Mouse (Mus musculus) neural tube, embryonic 15.5 days (tissue): ENCODE results near the gene Crtc1. TPM values are rescaled to one million over a fixed set of nuclear protein-coding genes. Genes with fewer than 3 reads are reported as not detected.

Experiments used
- ATAC-seq: fragments of 200-750 bp; cut with Nextera tagmentation; 2 replicates; pipeline ENCODE4 v1.8.0; 2017; ENCODE audit warnings: mild to moderate bottlenecking, moderate TSS enrichment, moderate library complexity; ENCODE audit not compliant: low FRiP score
- H3K27ac ChIP-seq: fragments of 300-500 bp; sonication (generic); replicated peaks from 2 replicates; pipeline ENCODE4 v1.5.1; 2015; ENCODE audit warnings: mild to moderate bottlenecking, inconsistent platforms
- H3K27me3 ChIP-seq: fragments of 300-500 bp; sonication (generic); replicated peaks from 2 replicates; pipeline ENCODE4 v1.6.1; 2015; ENCODE audit warnings: inconsistent platforms
- H3K36me3 ChIP-seq: fragments of 300-500 bp; sonication (generic); 2 replicates; pipeline ENCODE4 v1.6.1; 2015; ENCODE audit warnings: inconsistent platforms
- H3K4me1 ChIP-seq: fragments of 300-500 bp; sonication (generic); 2 replicates; pipeline ENCODE4 v1.6.1; 2015; ENCODE audit warnings: inconsistent platforms
- H3K4me2 ChIP-seq: fragments of 300-500 bp; sonication (generic); 2 replicates; pipeline ENCODE4 v1.6.1; 2015; ENCODE audit warnings: inconsistent platforms, mild to moderate bottlenecking, moderate library complexity
- H3K4me3 ChIP-seq: fragments of 300-500 bp; sonication (generic); replicated peaks from 2 replicates; pipeline ENCODE4 v1.5.1; 2015; ENCODE audit warnings: mild to moderate bottlenecking, inconsistent platforms
- H3K9ac ChIP-seq: fragments of 300-500 bp; sonication (generic); replicated peaks from 2 replicates; pipeline ENCODE4 v1.6.1; 2015; ENCODE audit warnings: mild to moderate bottlenecking, inconsistent platforms
- H3K9me3 ChIP-seq: fragments of 300-500 bp; sonication (generic); replicated peaks from 2 replicates; pipeline ENCODE4 v1.6.1; 2016; ENCODE audit warnings: inconsistent platforms
- WGBS: fragments of 180-500 bp; shearing (Covaris S2); methylation state at CpG from one replicate; pipeline ENCODE4 v1.1.7; 2015; ENCODE audit warnings: mixed read lengths; 5-methylcytosine and 5-hydroxymethylcytosine counted together
- polyA plus RNA-seq: library from polyadenylated mRNA; unstranded; fragments of >200 nt; fragmentation: Nextera tagmentation; extraction: Ambion mirVana; gene quantifications from 2 replicates; pipeline ENCODE4 v1.2.1, GENCODE M21; 2015

Gene Crtc1
- polyA plus RNA-seq, 1 experiment from 2014 or later: 45.6 TPM

- no peak overlapping the region for H3K4me3 ChIP-seq
Measured at GRCm38 (mm10) chr8:70356111-70356510, 83.3 kb downstream of the Crtc1 start.

GRCm38 (mm10) chr8:70354004-70354403, 85.4 kb downstream of the Crtc1 start:
- Histone ChIP-seq H3K9me3 (no peaks in the 10 kb centered on the region), H3K27ac (peak overlapping the region; percentile 86), H3K27me3 (no peaks in the 10 kb centered on the region), H3K4me3 (peak overlapping the region; percentile 78), H3K4me2 (peak overlapping the region; percentile 98), H3K9ac (peak overlapping the region; percentile 58), H3K4me1 (peaks cover 45% of the 10 kb centered on the region), H3K36me3 (0 out of 2 replicates have a peak, but pooled peaks cover 2% of the 10 kb centered on the region)
- 70% methylated on average over 4 of the region's 4 CpGs for WGBS
- ATAC-seq: peak; percentile 4

More at GRCm38 (mm10) chr8:70356111-70356510, 83.3 kb downstream of the Crtc1 start:
- Histone ChIP-seq H3K36me3 (no peaks in the 10 kb centered on the region), H3K4me2 (no peak overlapping the region), H3K4me1 (peaks cover 23% of the 10 kb centered on the region), H3K9me3 (no peaks in the 10 kb centered on the region), H3K27me3 (no peaks in the 10 kb centered on the region), H3K27ac (no peak overlapping the region), H3K9ac (no peak overlapping the region)
- no peak for ATAC-seq
- 87% methylated on average over 1 of the region's 1 CpGs for WGBS

GRCm38 (mm10) chr8:70353194-70353817, 86.1 kb downstream of the Crtc1 start, which contains the start of gene Upf1:
Gene Upf1 (minus strand): TSS chr8:70353278.
- WGBS: under 1% methylated on average over 64 of the region's 69 CpGs
- H3K4me3 ChIP-seq: peak within 1 kb of the TSS; percentile 78

GRCm38 (mm10) chr8:70352657-70353151, 86.7 kb downstream of the Crtc1 start:
- Histone ChIP-seq H3K27me3 (no peaks in the 10 kb centered on the region), H3K27ac (peak overlapping the region; percentile 89), H3K4me2 (peak overlapping the region; percentile 98), H3K4me3 (peak overlapping the region; percentile 78), H3K9ac (peak overlapping the region; percentile 89), H3K9me3 (no peaks in the 10 kb centered on the region), H3K36me3 (peaks cover 5% of the 10 kb centered on the region; the same call in 1 of the 2 replicates), H3K4me1 (peaks cover 56% of the 10 kb centered on the region)
- WGBS: under 1% methylated on average over 61 of the region's 64 CpGs
- peak; percentile 40; the same call in 1 of the 2 replicates for ATAC-seq

More at GRCm38 (mm10) chr8:70353194-70353817, 86.1 kb downstream of the Crtc1 start, which contains the start of gene Upf1:
- ATAC-seq: peak; percentile 91
- Histone ChIP-seq H3K9me3 (no peaks in the 10 kb centered on the region), H3K4me1 (peaks cover 52% of the 10 kb centered on the region), H3K27ac (peak within 1 kb of the TSS; percentile 89), H3K9ac (peak within 1 kb of the TSS; percentile 89), H3K27me3 (no peaks in the 10 kb centered on the region), H3K4me2 (peak within 1 kb of the TSS; percentile 98), H3K36me3 (peaks cover 5% of the 10 kb centered on the region; the same call in 1 of the 2 replicates)

- peak overlapping the region; percentile 78 for H3K4me3 ChIP-seq
- peak overlapping the region; percentile 89 for H3K9ac ChIP-seq
- peaks cover 5% of the 10 kb centered on the region; the same call in 1 of the 2 replicates for H3K36me3 ChIP-seq
- peaks cover 56% of the 10 kb centered on the region for H3K4me1 ChIP-seq
- H3K4me2 ChIP-seq: peak overlapping the region; percentile 98
- H3K9me3 ChIP-seq: no peaks in the 10 kb centered on the region
- no peak for ATAC-seq
- 35% methylated on average over 3 of the region's 3 CpGs for WGBS
- H3K27me3 ChIP-seq: no peaks in the 10 kb centered on the region
- H3K27ac ChIP-seq: no peak overlapping the region; the same call in 1 of the 2 replicates
Measured at GRCm38 (mm10) chr8:70352000-70352384, 87.4 kb downstream of the Crtc1 start.

GRCm38 (mm10) chr8:70351035-70351999, 88.1 kb downstream of the Crtc1 start:
- Histone ChIP-seq H3K9me3 (no peaks in the 10 kb centered on the region), H3K27me3 (no peaks in the 10 kb centered on the region), H3K27ac (no peak overlapping the region), H3K36me3 (peaks cover 5% of the 10 kb centered on the region; the same call in 1 of the 2 replicates), H3K4me3 (peak overlapping the region; percentile 78), H3K4me2 (peak overlapping the region; percentile 98), H3K9ac (peak overlapping the region; percentile 89), H3K4me1 (peaks cover 56% of the 10 kb centered on the region)
- ATAC-seq: no peak
- WGBS: 60% methylated on average over 15 of the region's 15 CpGs

GRCm38 (mm10) chr8:70347860-70348420, 91.4 kb downstream of the Crtc1 start:
- Histone ChIP-seq H3K9me3 (no peaks in the 10 kb centered on the region), H3K27ac (no peak overlapping the region), H3K9ac (no peak overlapping the region), H3K4me1 (peaks cover 46% of the 10 kb centered on the region), H3K27me3 (no peaks in the 10 kb centered on the region), H3K36me3 (peaks cover 12% of the 10 kb centered on the region), H3K4me2 (no peak overlapping the region), H3K4me3 (no peak overlapping the region)
- 83% methylated on average over 1 of the region's 1 CpGs for WGBS
- no peak for ATAC-seq

- H3K36me3 ChIP-seq: peaks cover 17% of the 10 kb centered on the region
- H3K27ac ChIP-seq: no peak overlapping the region
- H3K9me3 ChIP-seq: no peaks in the 10 kb centered on the region
- 90% methylated on average over 4 of the region's 4 CpGs for WGBS
- H3K9ac ChIP-seq: no peak overlapping the region
- H3K4me1 ChIP-seq: peaks cover 46% of the 10 kb centered on the region
- ATAC-seq: no peak
- H3K27me3 ChIP-seq: no peaks in the 10 kb centered on the region
- no peak overlapping the region for H3K4me2 ChIP-seq
- H3K4me3 ChIP-seq: no peak overlapping the region
Measured at GRCm38 (mm10) chr8:70347443-70347842, 91.9 kb downstream of the Crtc1 start.

- H3K27ac ChIP-seq: no peak overlapping the region
- WGBS: 88% methylated on average over 2 of the region's 2 CpGs
- no peaks in the 10 kb centered on the region for H3K27me3 ChIP-seq
- H3K9ac ChIP-seq: no peak overlapping the region
- peaks cover 48% of the 10 kb centered on the region for H3K36me3 ChIP-seq
- H3K4me1 ChIP-seq: peaks cover 15% of the 10 kb centered on the region
- no peak overlapping the region for H3K4me3 ChIP-seq
- H3K4me2 ChIP-seq: no peak overlapping the region
- H3K9me3 ChIP-seq: no peaks in the 10 kb centered on the region
- no peak for ATAC-seq
Measured at GRCm38 (mm10) chr8:70344279-70344678, 95.1 kb downstream of the Crtc1 start.

GRCm38 (mm10) chr8:70343696-70344095, 95.7 kb downstream of the Crtc1 start:
- peak; percentile 48; the same call in 1 of the 2 replicates for ATAC-seq

GRCm38 (mm10) chr8:70343076-70343475, 96.3 kb downstream of the Crtc1 start:
- Histone ChIP-seq H3K27me3 (no peaks in the 10 kb centered on the region), H3K4me1 (peaks cover 3% of the 10 kb centered on the region; the same call in 1 of the 2 replicates), H3K4me2 (no peak overlapping the region), H3K9ac (no peak overlapping the region), H3K4me3 (no peak overlapping the region), H3K36me3 (peaks cover 55% of the 10 kb centered on the region), H3K9me3 (no peaks in the 10 kb centered on the region), H3K27ac (no peak overlapping the region)
- 76% methylated on average over 7 of the region's 7 CpGs for WGBS
- ATAC-seq: no peak

More at GRCm38 (mm10) chr8:70343696-70344095, 95.7 kb downstream of the Crtc1 start:
- H3K4me3 ChIP-seq: no peak overlapping the region
- 68% methylated on average over 6 of the region's 6 CpGs for WGBS
- H3K4me1 ChIP-seq: peaks cover 9% of the 10 kb centered on the region
- H3K4me2 ChIP-seq: no peak overlapping the region
- H3K36me3 ChIP-seq: peaks cover 49% of the 10 kb centered on the region
- H3K9ac ChIP-seq: no peak overlapping the region
- H3K27me3 ChIP-seq: no peaks in the 10 kb centered on the region
- no peak overlapping the region for H3K27ac ChIP-seq
- H3K9me3 ChIP-seq: no peaks in the 10 kb centered on the region
